Mouse (Mus musculus) CD4-positive, CD25-positive, alpha-beta regulatory T cell (primary cell): ENCODE data around the gene Olfr625-ps1. TPM values are rescaled to one million over a fixed set of nuclear protein-coding genes. Genes with fewer than 3 reads are reported as not detected.

ENCODE experiments used
- polyA plus RNA-seq: library from polyadenylated mRNA; unstranded; fragments of 100-300 nt; shearing (Covaris generic); gene quantifications from one replicate; pipeline ENCODE4 v1.2.1, GENCODE M21; 2017

Gene Olfr625-ps1
- not detected for polyA plus RNA-seq

DNA sequence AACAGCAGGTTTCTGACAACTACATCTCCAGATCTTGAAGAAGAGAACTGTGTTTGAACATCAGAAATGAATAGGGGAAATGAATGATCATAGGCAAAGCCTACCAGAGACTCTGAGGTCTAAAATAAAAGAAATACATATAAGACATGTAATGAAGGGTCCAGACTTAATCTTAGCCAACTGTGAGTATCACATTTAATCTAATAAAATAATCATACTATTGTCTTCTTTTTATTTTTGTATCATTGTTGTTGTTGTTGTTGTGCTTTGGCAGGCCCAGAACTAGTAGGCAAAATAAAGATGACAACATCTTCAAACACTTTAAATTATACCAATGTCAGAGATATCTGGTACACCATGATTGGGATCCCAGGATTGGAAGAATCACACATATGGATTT, at the start of gene Olfr625-ps1:
Gene Olfr625-ps1, plus strand, starts transcription at position 301 of the 400 bp plus-strand sequence.

DNA sequence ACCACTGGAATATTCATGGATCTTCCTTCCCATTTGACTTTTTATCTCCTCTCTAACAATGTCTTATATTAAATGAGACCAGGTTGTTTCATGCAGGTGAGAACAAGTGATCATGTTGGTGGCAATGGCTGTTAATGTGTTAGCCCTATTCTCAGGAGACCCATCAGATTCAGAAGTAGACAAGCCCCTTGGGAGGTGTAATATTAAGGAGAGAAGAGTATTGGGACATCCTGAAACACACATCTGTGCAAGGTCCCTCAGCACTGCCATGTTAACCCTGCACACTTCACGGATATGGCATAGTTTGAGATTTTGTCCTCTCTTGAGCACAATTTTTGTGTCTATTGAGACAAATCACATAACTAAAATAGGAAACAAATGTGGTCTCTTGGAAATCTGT, 39.9 kb upstream of the Olfr625-ps1 start, which contains the start of gene Olfr622:
Gene Olfr622, minus strand, starts transcription at position 101 of the 400 bp plus-strand sequence.

DNA sequence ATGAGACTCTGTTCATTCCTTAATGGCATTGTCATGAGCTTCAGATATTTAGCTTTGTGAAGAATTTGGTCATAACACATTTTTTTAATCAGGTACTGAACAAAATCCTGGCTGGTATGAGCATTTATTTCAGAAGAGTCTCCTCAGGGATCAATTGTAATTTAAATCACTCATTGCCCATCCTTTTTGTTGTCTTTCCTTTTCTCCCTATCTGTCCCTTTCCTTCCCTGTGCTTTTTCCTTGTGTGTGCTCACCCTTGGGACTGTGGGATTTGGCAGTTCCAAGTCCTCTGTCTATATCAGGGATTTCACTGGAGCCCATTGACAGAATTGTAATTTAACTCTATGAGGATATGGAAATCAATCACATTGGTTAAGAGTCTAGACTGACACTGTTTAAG, 18.9 kb upstream of the Olfr625-ps1 start, which contains the start of gene Olfr623:
Gene Olfr623, minus strand, starts transcription at position 101 of the 400 bp plus-strand sequence.

DNA sequence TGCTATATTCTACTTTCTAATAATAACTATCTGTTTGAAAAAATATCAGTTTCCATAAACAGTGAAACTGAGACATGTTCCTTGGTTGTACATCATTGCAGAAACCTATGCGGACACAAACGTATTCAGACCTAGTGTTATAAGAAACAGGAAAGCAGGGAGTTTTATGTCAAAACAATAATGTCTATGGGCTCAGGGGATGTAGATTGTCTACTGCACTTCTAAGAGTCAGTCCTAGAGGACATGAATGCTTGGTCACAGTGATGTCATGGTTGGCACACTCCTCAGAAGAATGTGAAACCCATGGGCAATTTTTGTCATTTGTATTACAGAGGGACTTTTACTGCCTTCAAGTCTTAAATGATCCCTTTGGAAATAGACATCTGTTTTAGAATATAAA, 11.4 kb upstream of the Olfr625-ps1 start, which contains the start of gene Olfr624:
Gene Olfr624, minus strand, starts transcription at position 101 of the 400 bp plus-strand sequence.

DNA sequence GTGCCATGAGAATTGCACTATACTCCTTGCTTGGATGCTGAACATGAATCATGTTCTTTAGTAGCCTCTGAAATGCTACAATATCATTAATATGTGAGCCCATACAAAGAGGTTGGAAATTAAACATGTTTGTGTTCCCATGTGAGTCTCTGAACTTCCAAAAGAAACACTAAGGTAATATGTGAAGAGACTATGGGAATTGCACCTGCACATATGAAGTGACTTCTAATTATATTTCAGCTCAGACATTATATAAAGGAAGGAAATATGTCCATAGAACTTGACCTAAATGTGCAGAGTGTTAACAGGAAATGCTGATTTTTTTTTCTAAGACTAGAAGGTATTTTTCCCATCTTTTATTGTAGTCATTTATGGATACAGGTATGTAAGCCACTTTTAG, 31.9 kb downstream of the Olfr625-ps1 start, which contains the start of gene Olfr243:
Gene Olfr243, plus strand, starts transcription at position 301 of the 400 bp plus-strand sequence.

DNA sequence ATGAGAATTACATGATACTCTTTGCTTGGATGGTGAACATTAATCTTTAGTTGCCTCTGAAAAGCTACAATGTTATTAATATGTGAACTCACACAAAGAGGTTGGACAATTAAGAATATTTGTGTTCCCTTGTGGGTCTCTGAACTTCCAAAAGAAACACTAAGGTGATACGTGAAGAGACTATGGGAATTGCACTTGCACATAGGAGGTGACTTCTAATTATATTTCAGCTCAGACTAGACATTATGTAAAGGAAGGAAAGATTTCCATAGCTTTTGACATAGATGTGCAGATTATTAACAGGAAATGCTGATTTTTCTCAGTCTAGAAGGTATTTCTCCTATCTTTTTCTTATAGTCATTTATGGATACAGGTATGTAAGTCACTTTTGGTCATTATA, 47.6 kb downstream of the Olfr625-ps1 start, which contains the start of gene Olfr628:
Gene Olfr628, plus strand, starts transcription at position 301 of the 400 bp plus-strand sequence.

Other genes with a start within 250 kb of the Olfr625-ps1 start
- not detected for gene Olfr605, start 237.3 kb upstream of the Olfr625-ps1 start, polyA plus RNA-seq
- not detected for gene Olfr606, start 233.7 kb upstream of the Olfr625-ps1 start, polyA plus RNA-seq
- gene Olfr607, start 218.6 kb upstream of the Olfr625-ps1 start, polyA plus RNA-seq = 0.07 TPM
- gene Olfr608, start 212.8 kb upstream of the Olfr625-ps1 start, polyA plus RNA-seq = not detected
- not detected for gene Olfr609, start 184.7 kb upstream of the Olfr625-ps1 start, polyA plus RNA-seq
- gene Olfr610, start 170.6 kb upstream of the Olfr625-ps1 start, polyA plus RNA-seq = not detected
- not detected for gene Olfr611, start 161.9 kb upstream of the Olfr625-ps1 start, polyA plus RNA-seq
- gene Olfr612, start 140.0 kb upstream of the Olfr625-ps1 start, polyA plus RNA-seq = not detected
- gene Olfr613, start 134.6 kb upstream of the Olfr625-ps1 start, polyA plus RNA-seq = not detected
- not detected for gene Olfr615, start 126.6 kb upstream of the Olfr625-ps1 start, polyA plus RNA-seq
- not detected for gene Olfr616, start 113.6 kb upstream of the Olfr625-ps1 start, polyA plus RNA-seq
- gene Olfr617, start 109.7 kb upstream of the Olfr625-ps1 start, polyA plus RNA-seq = not detected
- not detected for gene Olfr618, start 92.6 kb upstream of the Olfr625-ps1 start, polyA plus RNA-seq
- not detected for gene Olfr619, start 82.1 kb upstream of the Olfr625-ps1 start, polyA plus RNA-seq
- gene Olfr620, start 70.2 kb upstream of the Olfr625-ps1 start, polyA plus RNA-seq = 0.11 TPM
- not detected for gene Olfr622, start 40.0 kb upstream of the Olfr625-ps1 start, polyA plus RNA-seq
- gene Olfr623, start 19.0 kb upstream of the Olfr625-ps1 start, polyA plus RNA-seq = not detected
- gene Olfr624, start 11.5 kb upstream of the Olfr625-ps1 start, polyA plus RNA-seq = 0.02 TPM
- gene Olfr243, start 32.0 kb downstream of the Olfr625-ps1 start, polyA plus RNA-seq = not detected
- gene Olfr628, start 47.7 kb downstream of the Olfr625-ps1 start, polyA plus RNA-seq = not detected
- gene Olfr629, start 62.2 kb downstream of the Olfr625-ps1 start, polyA plus RNA-seq = not detected
- gene Olfr630, start 74.6 kb downstream of the Olfr625-ps1 start, polyA plus RNA-seq = not detected
- gene Olfr69, start 88.9 kb downstream of the Olfr625-ps1 start, polyA plus RNA-seq = 0.08 TPM
- not detected for gene Olfr68, start 97.0 kb downstream of the Olfr625-ps1 start, polyA plus RNA-seq
- 0.05 TPM for gene Olfr67, start 109.1 kb downstream of the Olfr625-ps1 start, polyA plus RNA-seq
- 32.1 TPM for gene Hbb-bt, start 131.3 kb downstream of the Olfr625-ps1 start, polyA plus RNA-seq
- 155 TPM for gene Hbb-bs, start 145.4 kb downstream of the Olfr625-ps1 start, polyA plus RNA-seq
- not detected for gene Hbb-bh2, start 157.8 kb downstream of the Olfr625-ps1 start, polyA plus RNA-seq
- not detected for gene Hbb-bh1, start 160.4 kb downstream of the Olfr625-ps1 start, polyA plus RNA-seq
- not detected for gene Hbb-y, start 170.5 kb downstream of the Olfr625-ps1 start, polyA plus RNA-seq
- gene Olfr66, start 203.5 kb downstream of the Olfr625-ps1 start, polyA plus RNA-seq = not detected
- gene Olfr64, start 211.8 kb downstream of the Olfr625-ps1 start, polyA plus RNA-seq = 0.07 TPM
- not detected for gene Olfr65, start 220.8 kb downstream of the Olfr625-ps1 start, polyA plus RNA-seq
- not detected for gene Olfr631, start 246.1 kb downstream of the Olfr625-ps1 start, polyA plus RNA-seq